Mouse (Mus musculus): ENCODE measurements around the gene Bpi. TPM values are rescaled to one million over a fixed set of nuclear protein-coding genes. Genes with fewer than 3 reads are reported as not detected.
A peak's percentile ranks its signal among the peaks of the same experiment; 100 is the strongest.

Bpi gene
- total RNA-seq, 2 experiments from 2014 or later, result not detected

DNA sequence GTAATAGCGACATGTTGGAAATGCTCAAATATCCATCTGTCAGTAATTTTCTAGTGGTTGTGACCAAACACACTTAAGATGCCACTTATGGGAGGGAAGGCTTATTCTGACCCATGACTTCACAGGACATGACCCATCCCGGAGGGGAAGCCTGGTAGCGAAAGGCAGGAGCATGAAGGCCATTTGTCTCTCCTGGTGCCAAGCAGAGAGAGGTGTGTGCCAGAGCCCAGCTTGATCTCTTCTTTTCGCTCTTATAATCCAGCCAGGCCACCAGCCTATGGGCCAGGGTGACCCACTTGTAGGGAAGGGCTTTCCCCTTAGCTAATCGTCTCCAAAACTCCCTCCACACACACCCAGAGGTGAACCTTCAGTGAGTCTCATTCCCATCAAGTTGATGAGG, 19.8 kb upstream of the Bpi start:
- intact Hi-C loops (cut with DNase I), result no loop called here
- DNase-seq (ENCODE audit: low spot score in 2 of 2), result no peak

DNA sequence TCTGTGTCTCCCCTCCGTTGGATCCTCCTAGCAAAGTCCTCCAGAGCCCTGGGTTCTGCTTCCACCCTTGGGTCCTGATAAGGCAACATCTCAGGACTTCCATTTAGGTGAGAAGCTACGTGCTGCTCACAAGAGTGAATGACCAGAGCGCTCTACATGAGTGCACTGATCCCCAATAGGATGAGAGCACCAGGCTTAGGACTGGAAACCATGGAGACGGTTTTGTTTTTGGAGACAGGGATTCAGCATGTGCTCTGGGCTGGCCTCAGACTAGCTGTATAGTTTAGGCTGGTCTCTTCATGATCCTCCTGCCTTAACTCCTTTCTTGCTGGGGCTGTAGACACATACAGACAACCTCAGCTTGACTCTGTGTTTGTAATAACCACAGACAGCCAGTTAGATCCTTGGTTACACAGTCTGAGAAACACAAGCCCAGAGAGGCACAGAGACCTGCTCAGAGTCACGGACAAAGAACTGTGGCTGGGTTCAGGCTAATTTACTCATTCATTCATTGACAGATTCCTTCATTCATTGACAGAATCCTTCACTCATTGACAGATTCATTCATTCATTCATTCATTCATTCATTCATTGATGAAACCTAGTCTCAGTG, 16.7 kb upstream of the Bpi start:
- intact Hi-C loops (cut with DNase I), result no loop called here
- DNase-seq (ENCODE audit: low spot score in 2 of 2), result no peak

DNA sequence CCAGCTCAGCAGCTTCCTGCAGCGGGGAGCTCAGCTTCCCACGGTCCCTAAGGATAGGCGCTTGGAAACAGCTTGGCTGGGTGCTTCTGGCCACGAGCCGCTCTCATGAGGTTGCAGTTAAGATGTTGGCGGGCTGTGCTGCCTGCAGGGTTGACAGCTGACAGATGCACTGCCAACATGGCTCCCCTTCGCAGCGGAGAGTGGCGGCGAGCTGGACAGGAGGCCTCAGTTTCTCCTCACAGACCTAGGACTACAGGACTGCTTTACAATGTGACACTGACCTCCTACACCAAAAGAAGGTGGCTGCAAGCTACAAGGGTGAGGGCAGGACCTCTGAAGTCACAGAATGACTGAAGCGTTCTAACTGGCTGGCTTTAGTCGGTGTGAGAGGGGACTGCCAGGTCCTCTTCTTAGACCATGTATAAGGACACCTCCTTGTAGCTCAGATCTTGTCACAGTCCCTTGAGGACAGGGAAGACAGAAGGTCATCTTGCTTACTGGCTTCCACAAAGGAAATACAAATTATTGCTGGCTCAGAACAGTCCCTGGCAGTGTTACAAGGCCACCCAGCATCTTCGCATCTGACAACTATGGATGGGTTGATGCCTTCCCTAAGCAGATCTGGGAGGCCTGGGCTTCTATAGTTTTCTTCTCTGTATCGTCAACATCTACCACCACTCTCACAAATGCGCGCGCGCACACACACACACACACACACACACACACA, 15.6 kb upstream of the Bpi start:
- DNase-seq (ENCODE audit: low spot score in 2 of 2), result peak; percentile 33 to 85
- intact Hi-C loops (cut with DNase I), result no loop called here

DNA sequence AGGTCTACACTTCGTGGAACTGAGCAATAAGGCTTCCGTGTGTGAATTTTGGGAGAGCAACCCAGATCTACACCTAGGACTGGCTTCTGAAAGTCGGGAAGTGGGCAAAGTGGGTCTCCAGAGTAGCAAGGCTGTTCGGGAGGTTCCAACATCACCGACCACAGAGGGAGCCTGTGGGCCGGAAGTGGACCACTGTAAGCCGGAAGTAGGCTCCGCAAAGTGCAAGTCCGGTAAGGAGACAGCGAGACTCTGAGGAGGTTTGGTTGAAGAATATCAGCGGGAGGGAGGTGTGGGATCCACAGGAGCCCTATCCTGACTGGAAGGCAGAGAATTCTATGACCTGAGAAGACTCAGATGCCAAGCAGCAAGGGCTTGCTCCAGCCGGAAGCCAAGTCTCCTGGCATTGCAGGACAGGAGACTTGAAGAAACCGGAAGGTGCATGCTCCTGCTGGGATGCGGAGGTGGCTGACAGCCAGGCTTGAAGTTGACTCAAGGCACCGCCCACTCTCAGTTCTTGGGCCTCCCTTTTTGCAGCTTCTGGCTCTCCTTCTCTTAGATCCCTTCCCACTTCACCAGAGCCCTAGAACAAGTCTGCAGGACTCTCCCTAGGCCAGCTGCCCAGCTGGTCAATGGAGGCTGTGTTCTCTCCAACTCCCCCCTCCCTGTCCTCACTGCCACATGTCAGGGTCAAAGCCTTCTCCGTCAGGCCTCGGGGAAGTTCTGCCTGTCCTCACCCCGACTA, 14.6 kb upstream of the Bpi start:
- peak; percentile 31 to 83 for DNase-seq (ENCODE audit: low spot score in 2 of 2)
- intact Hi-C loops (cut with DNase I), result no loop called here

DNA sequence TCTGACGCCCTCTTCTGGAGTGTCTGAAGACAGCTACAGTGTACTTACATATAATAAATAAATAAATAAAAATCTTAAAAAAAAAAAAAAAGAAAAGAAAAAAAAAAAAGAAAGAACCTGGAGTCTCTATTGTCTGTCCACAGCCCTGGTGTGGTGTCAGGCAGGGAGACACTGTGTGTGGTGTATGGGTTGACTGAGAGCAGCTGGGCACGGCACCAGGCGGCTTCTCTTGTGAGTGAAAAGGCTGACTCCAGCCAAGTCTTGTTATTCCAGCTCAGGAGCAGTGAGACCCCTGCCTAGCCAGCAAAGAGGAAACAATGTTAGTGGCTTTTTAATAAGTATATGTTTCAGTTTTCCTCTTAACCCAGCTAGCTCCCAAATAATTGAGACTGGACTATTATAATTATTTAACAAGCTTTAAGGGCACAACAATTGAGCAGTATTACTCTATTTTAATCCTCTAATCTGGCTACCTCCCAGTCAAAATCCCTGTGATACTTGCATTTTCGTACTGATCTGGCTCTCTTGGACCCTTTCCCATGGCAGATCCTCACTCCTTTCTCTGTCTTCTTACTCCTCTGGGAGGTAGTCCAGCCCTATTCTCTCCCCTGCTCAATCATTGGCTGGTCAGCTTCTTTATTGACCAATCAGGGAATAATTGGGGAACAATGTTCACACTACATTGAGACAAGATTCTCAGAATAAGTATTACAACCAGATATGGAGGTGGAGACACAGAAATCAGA, 12.6 kb upstream of the Bpi start:
- intact Hi-C loops (cut with DNase I), result no loop called here
- DNase-seq (ENCODE audit: low spot score in 2 of 2), result no peak

DNA sequence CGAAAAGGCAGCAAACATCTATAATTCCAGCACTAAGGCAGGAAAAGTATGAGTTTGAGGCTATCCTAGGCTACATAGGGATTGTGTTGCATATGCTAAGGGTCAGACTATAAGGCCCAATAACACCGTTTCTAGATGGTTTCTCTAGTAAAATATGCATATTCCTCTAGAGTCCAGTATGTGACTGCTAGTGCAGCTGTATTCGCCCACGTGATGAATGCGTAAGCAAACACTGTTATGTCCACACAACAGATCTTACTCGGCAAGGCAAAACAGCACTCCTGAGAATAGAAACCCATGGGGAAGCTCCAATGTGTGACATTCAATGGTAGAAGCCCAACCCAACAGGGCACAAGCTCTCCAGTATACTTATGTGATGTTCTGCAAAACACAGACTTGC, 10.0 kb upstream of the Bpi start:
- DNase-seq (ENCODE audit: low spot score in 2 of 2), result no peak
- intact Hi-C loops (cut with DNase I), result no loop called here

DNA sequence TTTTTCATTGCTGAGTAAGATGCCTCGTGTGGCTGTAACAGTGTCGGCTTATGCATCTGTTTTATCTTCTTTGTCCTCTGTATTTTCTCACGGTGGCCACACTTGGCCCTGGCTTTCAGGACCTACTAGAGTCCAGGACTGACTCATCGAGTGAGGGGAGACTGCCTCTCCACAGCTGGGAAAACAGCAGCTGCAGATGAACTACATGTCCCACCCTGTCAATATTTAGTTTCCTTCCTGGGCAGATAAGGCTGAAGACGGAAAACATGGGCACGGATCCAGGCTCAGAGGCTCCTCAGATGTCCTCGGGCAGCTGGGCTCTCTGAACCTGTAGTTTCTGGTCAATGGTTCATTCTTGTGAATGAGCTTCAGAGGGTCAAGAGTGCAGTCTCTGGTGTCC, 9.6 kb upstream of the Bpi start:
- DNase-seq (ENCODE audit: low spot score in 2 of 2), result no peak
- intact Hi-C loops (cut with DNase I), result no loop called here

DNA sequence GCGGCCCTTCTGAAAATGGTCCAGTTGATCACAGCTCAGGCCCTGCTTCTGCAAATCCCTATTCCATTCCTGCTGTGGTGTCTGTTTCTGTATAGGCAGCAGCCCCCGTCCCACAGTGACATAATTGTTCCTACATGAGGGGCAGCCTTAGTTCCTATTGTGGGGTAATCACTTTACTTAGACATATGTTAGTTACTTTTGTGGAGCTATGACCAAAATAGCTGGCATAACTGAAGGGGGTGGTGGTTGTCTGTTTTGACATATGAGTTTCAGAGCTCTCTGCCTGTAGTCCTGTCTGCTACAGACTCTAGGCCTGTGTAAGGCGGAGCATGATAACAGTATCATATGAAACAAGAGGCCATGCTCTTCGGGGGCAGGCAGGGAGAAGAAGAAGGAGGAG, 7.3 kb upstream of the Bpi start:
- intact Hi-C loops (cut with DNase I), result no loop called here
- DNase-seq (ENCODE audit: low spot score in 2 of 2), result peak in 1 of 2 experiments; percentile 70

DNA sequence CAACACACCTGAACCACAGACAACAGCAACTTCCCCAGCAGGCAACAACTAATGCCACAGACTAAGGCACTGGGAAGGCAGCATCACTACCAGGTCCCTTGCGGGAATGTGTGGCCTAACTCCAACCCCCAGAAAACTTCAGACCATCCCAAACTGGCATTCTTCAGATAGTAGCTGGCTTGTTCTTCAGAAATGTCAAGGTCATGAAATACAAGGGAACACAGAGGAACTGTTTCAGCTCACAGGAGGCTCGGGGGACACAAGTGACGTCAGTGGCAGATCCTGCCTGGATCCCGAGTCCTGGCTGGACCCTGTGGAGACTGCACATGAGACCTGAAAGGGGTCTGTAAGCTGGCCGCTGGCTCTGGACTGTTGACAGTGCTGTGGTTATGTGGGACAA, 4.1 kb upstream of the Bpi start:
- no peak for DNase-seq (ENCODE audit: low spot score in 2 of 2)

DNA sequence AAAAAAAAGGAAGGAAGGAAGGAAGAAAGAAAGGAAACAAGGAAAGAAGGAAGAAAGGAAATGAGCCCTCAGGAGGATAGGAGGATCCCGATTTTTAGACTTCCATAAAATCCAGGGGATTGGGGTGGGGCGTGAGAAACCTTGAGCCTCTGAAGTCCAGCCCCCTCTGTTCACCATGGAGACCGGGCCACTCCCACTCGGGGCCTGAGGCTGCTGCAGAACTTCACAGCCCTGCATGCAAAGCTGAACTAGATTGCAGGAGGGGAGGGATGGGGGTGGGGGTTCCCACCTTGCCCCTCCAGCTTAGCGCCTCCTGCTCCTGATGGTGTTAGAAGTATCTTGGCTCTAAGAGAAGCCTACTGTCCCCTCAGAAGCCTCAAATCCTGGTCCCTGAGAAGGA, 1.0 kb upstream of the Bpi start:
- DNase-seq (ENCODE audit: low spot score in 2 of 2), result no peak

More for the DNA sequence above, 4.1 kb upstream of the Bpi start:
- intact Hi-C loops (cut with DNase I), result no loop called here

DNA sequence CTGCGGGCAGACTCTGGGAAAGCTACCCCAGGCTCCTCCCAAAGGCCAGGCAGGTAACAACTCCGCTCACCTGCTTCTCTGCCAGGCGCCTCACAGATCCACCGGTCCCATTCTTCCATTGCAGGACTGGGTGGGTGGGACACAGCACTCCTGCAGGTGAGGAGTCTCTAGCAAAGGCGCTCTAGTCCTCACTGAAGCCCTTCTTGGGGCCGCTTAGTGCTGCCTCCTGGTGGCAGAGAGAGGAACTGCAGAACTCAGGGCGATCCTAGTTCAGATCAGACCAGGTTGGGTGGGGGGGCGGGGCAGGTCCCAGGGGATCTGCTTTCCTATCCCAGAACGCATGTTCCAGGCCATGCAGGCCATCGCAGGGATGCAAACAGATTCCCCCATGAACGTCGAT, 887 bp downstream of the Bpi start:
- peak in 1 of 2 experiments; percentile 46 for DNase-seq (ENCODE audit: low spot score in 2 of 2)
- intact Hi-C loops (cut with DNase I), result loop anchor here (2.0 kb wide), 1 partner anchor 50 kb away; no protein-coding TSS in a partner anchor

More for the DNA sequence above, 1.0 kb upstream of the Bpi start:
- intact Hi-C loops (cut with DNase I), result no loop called here

DNA sequence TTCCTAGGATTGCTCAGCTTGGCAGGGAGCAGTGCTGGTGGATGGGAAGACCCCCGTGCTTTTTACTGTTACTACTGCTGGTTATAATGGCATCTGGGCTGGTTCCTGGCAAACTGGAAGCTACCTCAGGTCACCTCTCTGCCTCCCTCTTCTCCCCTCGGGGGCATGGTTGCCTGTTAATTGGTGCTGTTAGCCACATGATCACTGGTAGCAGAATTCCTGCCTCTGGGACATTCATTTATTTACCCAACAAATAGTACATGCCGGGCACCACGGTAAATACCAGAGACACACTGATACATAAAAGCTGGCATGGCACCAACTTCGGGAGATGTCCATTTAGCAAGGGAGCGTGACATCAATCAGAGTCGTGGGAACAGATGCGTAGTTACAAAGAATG, 1.6 kb downstream of the Bpi start:
- intact Hi-C loops (cut with DNase I), result loop anchor here (2.0 kb wide), 1 partner anchor 51 kb away; no protein-coding TSS in a partner anchor
- no peak for DNase-seq (ENCODE audit: low spot score in 2 of 2)

DNA sequence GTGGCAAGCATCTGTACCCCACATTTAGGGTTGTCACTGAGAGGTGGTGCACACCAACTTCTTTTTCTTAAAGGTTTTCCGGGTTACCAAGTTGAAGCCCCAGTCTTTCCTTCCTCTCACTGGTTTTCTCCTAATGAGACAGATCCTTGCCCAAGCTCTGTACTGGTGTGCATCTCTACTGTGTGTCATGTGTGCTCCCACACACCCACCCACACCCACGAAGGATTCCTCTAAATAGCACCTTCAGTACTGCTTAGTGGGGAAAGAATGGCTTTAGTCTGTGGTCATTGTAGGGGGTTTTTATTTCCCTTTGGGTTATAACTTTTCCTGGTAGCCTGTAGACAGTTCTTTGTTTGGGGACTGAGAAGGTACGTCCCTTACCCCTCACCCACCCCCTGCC, 7.0 kb downstream of the Bpi start:
- peak in 1 of 2 experiments; percentile 65 for DNase-seq (ENCODE audit: low spot score in 2 of 2)
- intact Hi-C loops (cut with DNase I), result no loop called here

DNA sequence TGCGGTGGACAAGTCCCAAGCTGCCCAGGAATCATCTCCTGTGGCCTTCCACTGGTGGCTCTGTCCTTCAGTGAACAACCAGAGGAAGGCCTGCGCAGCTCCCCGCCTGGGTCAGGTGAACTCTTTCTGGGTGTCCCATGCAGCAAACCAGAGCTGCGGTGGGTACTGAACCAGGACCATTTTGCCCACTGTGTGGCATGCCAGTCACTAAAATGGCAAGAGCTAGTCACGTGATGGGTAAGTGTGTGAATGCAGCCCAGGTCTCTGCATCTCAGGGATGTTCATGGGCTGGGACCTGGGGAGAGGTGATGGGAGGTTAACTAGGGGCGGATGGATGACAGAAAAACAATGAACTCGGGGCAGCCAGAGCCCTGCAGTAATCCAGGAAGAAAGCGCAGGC, 12.1 kb downstream of the Bpi start:
- intact Hi-C loops (cut with DNase I), result no loop called here
- no peak for DNase-seq (ENCODE audit: low spot score in 2 of 2)

DNA sequence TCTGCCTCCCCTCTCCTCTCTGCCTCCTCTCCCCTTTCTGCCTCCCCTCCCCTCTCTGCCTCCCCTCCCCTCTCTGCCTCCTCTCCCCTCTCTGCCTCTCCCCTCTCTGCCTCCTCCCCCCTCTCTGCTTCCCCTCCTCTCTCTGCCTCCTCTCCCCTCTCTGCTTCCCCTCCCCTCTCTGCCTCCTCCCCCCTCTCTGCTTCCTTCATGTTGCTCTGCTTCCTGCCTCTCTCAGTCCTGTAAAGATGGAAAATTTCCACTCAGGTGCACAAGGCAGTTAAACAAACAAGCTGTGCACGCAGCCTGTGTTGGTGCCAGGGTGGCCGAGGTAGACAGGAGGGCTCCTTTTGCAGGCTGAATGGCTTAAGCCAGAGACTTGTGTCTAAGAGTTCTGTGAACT, 15.8 kb downstream of the Bpi start:
- intact Hi-C loops (cut with DNase I), result no loop called here
- DNase-seq (ENCODE audit: low spot score in 2 of 2), result no peak

DNA sequence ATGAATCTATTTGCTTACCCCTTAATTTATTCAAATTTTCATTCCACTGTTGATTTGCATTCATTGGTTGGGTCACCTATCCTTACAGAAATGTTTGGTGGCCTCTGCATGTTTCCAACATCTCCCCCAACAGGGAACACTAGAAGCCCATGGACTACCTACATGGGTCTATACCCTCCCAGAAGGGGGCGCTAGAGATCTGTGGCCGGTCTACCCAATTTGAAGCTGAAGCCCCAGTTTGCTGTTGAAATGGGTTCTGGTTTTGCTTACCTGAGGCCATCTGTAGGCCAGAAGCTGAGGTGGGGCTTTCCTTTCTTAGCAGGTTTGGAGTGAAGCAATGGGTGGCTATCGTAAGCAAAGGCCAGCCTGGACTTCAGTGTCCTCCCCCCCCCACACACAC, 17.5 kb downstream of the Bpi start:
- intact Hi-C loops (cut with DNase I), result no loop called here
- DNase-seq (ENCODE audit: low spot score in 2 of 2), result no peak

DNA sequence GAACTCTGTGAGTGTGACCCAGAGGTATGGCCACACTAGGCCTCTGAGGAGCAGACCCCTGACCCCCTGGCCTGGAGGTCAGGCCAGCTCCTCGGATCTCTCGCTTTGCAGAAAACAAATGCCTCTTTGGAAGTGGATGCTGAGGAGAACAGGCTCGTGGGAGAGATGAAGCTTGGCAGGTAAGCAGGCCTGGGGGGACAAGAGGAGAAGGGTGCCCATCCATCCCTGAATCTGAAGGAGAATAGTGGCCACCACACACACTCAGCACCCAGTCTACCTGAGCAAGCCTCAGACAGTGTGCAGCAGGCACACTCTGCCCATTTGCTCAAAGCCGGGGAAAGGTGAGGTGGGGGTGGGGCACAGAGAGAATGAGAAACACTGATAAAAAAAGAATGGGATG, 17.9 kb downstream of the Bpi start:
- intact Hi-C loops (cut with DNase I), result no loop called here
- DNase-seq (ENCODE audit: low spot score in 2 of 2), result no peak

DNA sequence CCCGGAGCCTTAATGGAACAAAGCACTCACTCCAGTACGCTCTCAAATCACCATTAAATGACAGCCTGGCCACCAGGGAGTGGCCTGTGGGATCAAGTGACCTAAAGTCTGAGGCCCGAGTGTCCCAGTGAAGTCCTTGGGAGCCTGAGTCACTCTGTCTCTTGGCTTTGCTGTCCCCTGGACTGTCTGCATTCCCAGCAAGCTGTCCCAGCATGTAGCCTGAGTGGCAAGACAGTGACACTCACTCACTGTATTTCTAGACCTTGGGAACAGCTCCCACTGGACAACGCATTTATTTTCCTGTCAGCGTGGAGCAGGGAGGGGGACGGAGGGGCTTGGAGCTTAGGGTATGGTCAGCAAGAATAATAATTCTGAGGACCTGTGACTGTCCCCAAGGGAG, 18.6 kb downstream of the Bpi start:
- DNase-seq (ENCODE audit: low spot score in 2 of 2), result no peak
- intact Hi-C loops (cut with DNase I), result no loop called here

DNA sequence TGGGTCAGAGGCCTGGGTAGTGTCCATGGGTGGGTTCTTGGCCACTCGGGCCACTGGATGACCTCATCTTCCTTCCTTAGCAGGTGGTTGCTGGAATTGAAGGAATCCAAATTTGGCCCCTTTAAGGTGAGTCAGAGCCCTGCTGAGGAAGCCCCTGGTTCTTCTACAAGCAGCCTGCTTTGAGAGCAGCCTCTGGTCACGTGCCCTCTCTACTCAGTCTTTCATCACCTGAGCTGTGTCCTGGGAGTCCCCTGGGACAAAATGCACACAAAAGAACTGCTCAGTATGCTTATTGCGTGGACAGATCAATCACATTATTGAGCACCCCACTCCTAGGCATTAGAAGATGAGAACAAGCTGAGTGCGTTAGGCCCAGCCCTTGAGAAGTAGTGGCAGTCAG, 19.0 kb downstream of the Bpi start:
- no peak for DNase-seq (ENCODE audit: low spot score in 2 of 2)

DNA sequence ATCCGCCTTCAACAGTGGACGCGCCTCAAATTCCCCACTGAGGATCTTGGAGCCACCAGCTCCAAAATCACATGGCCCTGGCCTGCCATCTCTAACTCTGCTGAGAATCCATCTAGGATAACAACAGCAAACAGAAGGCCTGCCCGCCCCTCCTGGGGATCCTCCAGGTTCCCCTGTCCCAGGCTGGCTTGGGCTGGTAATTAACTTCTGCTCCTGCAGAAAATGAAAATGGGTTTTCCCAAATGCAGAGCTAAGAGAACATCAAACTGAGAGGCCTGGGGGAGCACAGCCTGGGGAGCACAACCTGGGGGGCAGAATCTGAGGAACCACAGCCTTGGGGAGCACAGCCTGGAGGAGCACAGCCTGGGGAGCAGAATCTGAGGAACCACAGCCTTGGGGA, 21.8 kb downstream of the Bpi start:
- intact Hi-C loops (cut with DNase I), result loop anchor here (5.0 kb wide), 1 partner anchor 63 kb away; no protein-coding TSS in a partner anchor
- no peak for DNase-seq (ENCODE audit: low spot score in 2 of 2)

More for the DNA sequence above, 19.0 kb downstream of the Bpi start:
- intact Hi-C loops (cut with DNase I), result no loop called here

All from left cerebral cortex, postnatal 25 days (tissue).